Mouse (Mus musculus) heart, adult 2 months (tissue): ENCODE measurements at regions not wholly inside any gene's neighbourhood (a gene's known extent, or its start where the extent isn't known, plus 50 kb on each side); places are given as distances from the start of the nearest gene placed in this dataset.

Experiments used
- CTCF ChIP-seq: fragments of 200-600 bp; IDR thresholded peaks from 2 replicates; pipeline ENCODE4 v1.8.1; 2022; ENCODE audit warnings: antibody characterized with exemption, mild to moderate bottlenecking, moderate library complexity
- EP300 ChIP-seq: fragments of 200-500 bp; IDR thresholded peaks from 2 replicates; pipeline ENCODE4 v1.6.1; 2011; ENCODE audit warnings: low read depth, low read length, control low read depth; ENCODE audit not compliant: insufficient read depth
- POLR2A ChIP-seq: fragments of 200-500 bp; IDR thresholded peaks from 2 replicates; pipeline ENCODE4 v1.6.1; 2011; ENCODE audit warnings: mild to moderate bottlenecking, low read depth, low read length, control low read depth; ENCODE audit not compliant: insufficient read depth

- TF ChIP-seq CTCF (no peak), POLR2A (no peak), EP300 (no peak)
These were observed 1333.9 kb upstream of the Slc10a2 start for GRCm38 (mm10) chr8:6439069-6439468.
